Mouse (Mus musculus) embryonic facial prominence, embryonic 14.5 days (tissue): Measurements from ENCODE around the gene Cacna1d. TPM values are rescaled to one million over a fixed set of nuclear protein-coding genes. Genes with fewer than 3 reads are reported as not detected.
A peak's percentile ranks its signal among the peaks of the same experiment; 100 is the strongest.

ENCODE experiments used
- ATAC-seq: fragments of 200-750 bp; cut with Nextera tagmentation; 2 replicates; pipeline ENCODE4 v1.8.0; 2017; ENCODE audit warnings: low read depth, moderate number of reproducible peaks, moderate TSS enrichment
- DNase-seq: peaks from one replicate; pipeline ENCODE4 v3.0.0-alpha.2; 2015; ENCODE audit warnings: low spot score
- H3K27ac ChIP-seq: fragments of 300-500 bp; sonication (generic); replicated peaks from 2 replicates; pipeline ENCODE4 v1.5.1; 2014; ENCODE audit warnings: low read depth, mild to moderate bottlenecking, low read length, moderate library complexity
- H3K27me3 ChIP-seq: fragments of 300-500 bp; sonication (generic); replicated peaks from 2 replicates; pipeline ENCODE4 v1.6.1; 2014; ENCODE audit warnings: low read length; ENCODE audit not compliant: control insufficient read depth, insufficient read depth
- H3K36me3 ChIP-seq: fragments of 300-500 bp; sonication (generic); 2 replicates; pipeline ENCODE4 v1.6.1; 2014; ENCODE audit warnings: low read length, mixed read lengths; ENCODE audit not compliant: control insufficient read depth, insufficient read depth
- H3K4me1 ChIP-seq: fragments of 300-500 bp; sonication (generic); 2 replicates; pipeline ENCODE4 v1.6.1; 2014; ENCODE audit warnings: antibody characterized with exemption, low read length; ENCODE audit not compliant: control insufficient read depth, insufficient read depth
- H3K4me2 ChIP-seq: fragments of 300-500 bp; sonication (generic); 2 replicates; pipeline ENCODE4 v1.6.1; 2014; ENCODE audit warnings: low read depth, mild to moderate bottlenecking, low read length, moderate library complexity, mixed read lengths
- H3K4me3 ChIP-seq: fragments of 300-500 bp; sonication (generic); 2 replicates; pipeline ENCODE4 v1.5.1; 2014; ENCODE audit warnings: low read depth, mild to moderate bottlenecking, low read length
- H3K9ac ChIP-seq: fragments of 300-500 bp; sonication (generic); 2 replicates; pipeline ENCODE4 v1.6.1; 2014; ENCODE audit warnings: low read depth, mild to moderate bottlenecking, low read length, moderate library complexity, mixed read lengths
- H3K9me3 ChIP-seq: fragments of 300-500 bp; sonication (generic); 2 replicates; pipeline ENCODE4 v1.6.1; 2016; ENCODE audit warnings: low read length; ENCODE audit not compliant: control insufficient read depth
- WGBS: fragments of 180-500 bp; shearing (Covaris S2); extraction: QIAGEN DNeasy Blood & Tissue Kit; methylation state at CpG from one replicate; pipeline ENCODE4 v1.1.7; 2014; 5-methylcytosine and 5-hydroxymethylcytosine counted together
- polyA plus RNA-seq: library from polyadenylated mRNA; unstranded; fragments of >200 nt; fragmentation: Nextera tagmentation; extraction: Ambion mirVana; gene quantifications from 2 replicates; pipeline ENCODE4 v1.2.1, GENCODE M21; 2014

Cacna1d gene
- polyA plus RNA-seq, 1 experiment from 2014 or later = 3.5 TPM

- WGBS = 13% methylated on average over 13 of the region's 13 CpGs
- 0 out of 2 replicates have a peak, but pooled peaks cover 4% of the 10 kb centered on the region for H3K27me3 ChIP-seq
- H3K9me3 ChIP-seq = no peaks in the 10 kb centered on the region
- ATAC-seq = peak; percentile 42; the same call in 1 of the 2 replicates
- H3K36me3 ChIP-seq = no peaks in the 10 kb centered on the region
- peak; percentile 42 for DNase-seq
- H3K27ac ChIP-seq = no peak overlapping the region
- H3K4me2 ChIP-seq = peak overlapping the region; percentile 27
- H3K4me3 ChIP-seq = no peak overlapping the region
- H3K4me1 ChIP-seq = 0 out of 2 replicates have a peak, but pooled peaks cover 3% of the 10 kb centered on the region
- H3K9ac ChIP-seq = no peak overlapping the region
Measured at GRCm38 (mm10) chr14:30455801-30456595, 35.3 kb downstream of the Cacna1d start.

GRCm38 (mm10) chr14:30439915-30440314 lies 51.3 kb downstream of the Cacna1d start:
- DNase-seq = no peak
- Histone ChIP-seq H3K9me3 (0 out of 2 replicates have a peak, but pooled peaks cover 5% of the 10 kb centered on the region), H3K27ac (no peak overlapping the region), H3K36me3 (no peaks in the 10 kb centered on the region), H3K9ac (no peak overlapping the region), H3K4me3 (no peak overlapping the region), H3K4me2 (no peak overlapping the region), H3K27me3 (no peaks in the 10 kb centered on the region), H3K4me1 (no peaks in the 10 kb centered on the region)
- no peak for ATAC-seq
- WGBS = 79% methylated on average over 3 of the region's 3 CpGs

- DNase-seq (no peak), ATAC-seq (no peak)
- H3K27ac ChIP-seq = no peak overlapping the region
- H3K27me3 ChIP-seq = no peaks in the 10 kb centered on the region
- 87% methylated on average over 5 of the region's 5 CpGs for WGBS
- H3K4me2 ChIP-seq = no peak overlapping the region
- H3K9me3 ChIP-seq = 0 out of 2 replicates have a peak, but pooled peaks cover 5% of the 10 kb centered on the region
- H3K36me3 ChIP-seq = no peaks in the 10 kb centered on the region
- no peaks in the 10 kb centered on the region for H3K4me1 ChIP-seq
- no peak overlapping the region for H3K4me3 ChIP-seq
- H3K9ac ChIP-seq = no peak overlapping the region
Measured at GRCm38 (mm10) chr14:30435316-30435715, 55.9 kb downstream of the Cacna1d start.

GRCm38 (mm10) chr14:30430446-30430845 lies 60.8 kb downstream of the Cacna1d start:
- Histone ChIP-seq H3K9me3 (no peaks in the 10 kb centered on the region), H3K27ac (no peak overlapping the region), H3K4me2 (no peak overlapping the region), H3K9ac (no peak overlapping the region), H3K4me3 (no peak overlapping the region), H3K27me3 (no peaks in the 10 kb centered on the region), H3K36me3 (no peaks in the 10 kb centered on the region), H3K4me1 (peaks cover 12% of the 10 kb centered on the region; the same call in 1 of the 2 replicates)
- 68% methylated on average over 5 of the region's 5 CpGs for WGBS
- ATAC-seq (no peak), DNase-seq (no peak)

- WGBS = 82% methylated on average over 9 of the region's 9 CpGs
- Histone ChIP-seq H3K27ac (no peak overlapping the region), H3K36me3 (no peaks in the 10 kb centered on the region), H3K27me3 (no peaks in the 10 kb centered on the region), H3K4me3 (no peak overlapping the region), H3K9me3 (no peaks in the 10 kb centered on the region), H3K4me2 (no peak overlapping the region), H3K9ac (no peak overlapping the region), H3K4me1 (peaks cover 12% of the 10 kb centered on the region; the same call in 1 of the 2 replicates)
- no peak for ATAC-seq
- DNase-seq = no peak
Measured at GRCm38 (mm10) chr14:30430026-30430425, 61.2 kb downstream of the Cacna1d start.

- H3K36me3 ChIP-seq = no peaks in the 10 kb centered on the region
- no peak overlapping the region for H3K4me2 ChIP-seq
- no peaks in the 10 kb centered on the region for H3K27me3 ChIP-seq
- no peaks in the 10 kb centered on the region for H3K9me3 ChIP-seq
- 52% methylated on average over 9 of the region's 9 CpGs for WGBS
- no peak overlapping the region for H3K27ac ChIP-seq
- no peak for DNase-seq
- no peak overlapping the region for H3K4me3 ChIP-seq
- no peak for ATAC-seq
- H3K4me1 ChIP-seq = peaks cover 12% of the 10 kb centered on the region; the same call in 1 of the 2 replicates
- no peak overlapping the region for H3K9ac ChIP-seq
Measured at GRCm38 (mm10) chr14:30429606-30430005, 61.6 kb downstream of the Cacna1d start.

- Histone ChIP-seq H3K4me1 (peaks cover 12% of the 10 kb centered on the region; the same call in 1 of the 2 replicates), H3K4me3 (no peak overlapping the region)
- 0 out of 2 replicates have a peak, but pooled peaks have one; percentile 37 for ATAC-seq
Measured at GRCm38 (mm10) chr14:30428757-30429156, 62.5 kb downstream of the Cacna1d start.

GRCm38 (mm10) chr14:30425876-30426275 lies 65.4 kb downstream of the Cacna1d start:
- H3K4me2 ChIP-seq = no peak overlapping the region
- DNase-seq = no peak

More at GRCm38 (mm10) chr14:30428757-30429156, 62.5 kb downstream of the Cacna1d start:
- peak; percentile 84 for DNase-seq
- Histone ChIP-seq H3K9me3 (no peaks in the 10 kb centered on the region), H3K27ac (no peak overlapping the region), H3K27me3 (no peaks in the 10 kb centered on the region), H3K36me3 (no peaks in the 10 kb centered on the region), H3K4me2 (no peak overlapping the region), H3K9ac (no peak overlapping the region)

More at GRCm38 (mm10) chr14:30425876-30426275, 65.4 kb downstream of the Cacna1d start:
- WGBS = 27% methylated on average over 4 of the region's 4 CpGs
- Histone ChIP-seq H3K9ac (no peak overlapping the region), H3K4me3 (no peak overlapping the region), H3K4me1 (peaks cover 12% of the 10 kb centered on the region; the same call in 1 of the 2 replicates), H3K27ac (no peak overlapping the region), H3K9me3 (no peaks in the 10 kb centered on the region), H3K27me3 (no peaks in the 10 kb centered on the region), H3K36me3 (no peaks in the 10 kb centered on the region)
- no peak for ATAC-seq
